Mouse (Mus musculus): ENCODE data around the gene Lingo3. TPM values are rescaled to one million over a fixed set of nuclear protein-coding genes. Genes with fewer than 3 reads are reported as not detected.

Gene Lingo3
- total and polyA plus RNA-seq, 2 experiments from 2014 or later = 28.0 to 70.3 TPM

GRCm38 (mm10) chr10:80845732-80846131 lies 1.9 kb upstream of the Lingo3 start:
- ATAC-seq = no peak
- Histone ChIP-seq H3K9me3 (ENCODE audit: low read length) (no peaks in the 10 kb centered on the region), H3K27me3 (ENCODE audit: insufficient read depth, low read length) (no peaks in the 10 kb centered on the region), H3K9ac (replicated peaks; ENCODE audit: low read length) (no peak overlapping the region), H3K27ac (no peak overlapping the region), H3K4me3 (ENCODE audit: low read length) (no peak overlapping the region), H3K36me3 (ENCODE audit: insufficient read depth, low read length) (no peaks in the 10 kb centered on the region), H3K4me2 (ENCODE audit: low read depth, low read length) (no peak overlapping the region), H3K4me1 (ENCODE audit: insufficient read depth, low read length) (no peaks in the 10 kb centered on the region; the same call in 1 of the 2 replicates)
- 77% methylated on average over 12 of the region's 12 CpGs for WGBS
- TF ChIP-seq CTCF (IDR thresholded peaks at IDR 0.05; ENCODE audit: low read depth) = no peak
- no peak for DNase-seq (ENCODE audit: low spot score)

- DNase-seq (ENCODE audit: low spot score) (no peak), ATAC-seq (no peak)
- H3K9ac ChIP-seq (replicated peaks; ENCODE audit: low read length) = no peak overlapping the region
- no peaks in the 10 kb centered on the region for H3K9me3 ChIP-seq (ENCODE audit: low read length)
- no peak overlapping the region for H3K4me2 ChIP-seq (ENCODE audit: low read depth, low read length)
- no peak overlapping the region for H3K4me3 ChIP-seq (ENCODE audit: low read length)
- no peaks in the 10 kb centered on the region for H3K36me3 ChIP-seq (ENCODE audit: insufficient read depth, low read length)
- WGBS = 48% methylated on average over 8 of the region's 8 CpGs
- H3K27me3 ChIP-seq (ENCODE audit: insufficient read depth, low read length) = no peaks in the 10 kb centered on the region
- TF ChIP-seq CTCF (IDR thresholded peaks at IDR 0.05; ENCODE audit: low read depth) = no peak
- H3K27ac ChIP-seq = no peak overlapping the region
- H3K4me1 ChIP-seq (ENCODE audit: insufficient read depth, low read length) = no peaks in the 10 kb centered on the region; the same call in 1 of the 2 replicates
These were observed 1.3 kb upstream of the Lingo3 start for GRCm38 (mm10) chr10:80845055-80845693.

DNA sequence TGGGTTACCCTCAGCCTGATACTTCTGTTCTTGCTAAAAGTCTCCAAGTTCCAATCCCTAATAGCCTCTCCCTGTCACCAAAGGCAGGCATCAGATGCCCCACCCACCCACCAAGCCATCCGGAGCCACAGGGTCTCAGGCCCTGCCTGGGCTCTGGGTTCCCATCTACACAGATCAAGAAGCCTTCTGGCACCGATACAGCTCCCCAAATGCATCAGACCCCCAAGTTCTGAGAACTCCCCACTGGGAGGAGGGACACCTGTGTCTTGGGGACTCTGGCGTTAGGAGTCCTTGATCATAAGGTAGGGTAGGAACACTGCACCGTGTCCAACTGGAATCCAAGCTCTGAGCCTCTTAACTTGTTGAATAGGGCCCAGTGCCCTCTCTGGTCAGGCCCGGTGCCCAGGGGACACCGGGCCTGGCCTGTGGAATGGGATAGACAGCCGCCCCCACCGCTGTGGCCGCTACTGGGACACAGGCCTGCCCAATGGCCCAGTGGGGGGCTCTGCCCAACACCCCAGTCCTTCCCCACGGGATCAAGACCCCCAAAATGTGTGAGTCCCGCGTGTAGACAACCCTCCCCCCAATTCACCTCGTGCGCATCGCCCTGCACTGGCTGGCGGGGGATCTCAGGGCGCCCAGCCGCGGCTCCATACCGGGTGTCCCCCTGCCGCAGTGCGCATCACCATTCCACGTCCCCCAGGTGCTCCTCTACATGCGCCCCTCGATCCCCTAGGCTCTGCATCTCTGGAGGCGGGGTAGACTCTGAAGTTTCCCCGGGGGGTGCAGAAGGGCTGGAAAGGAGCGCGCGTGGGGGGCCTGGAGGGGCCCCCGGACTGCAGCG lies 530 bp downstream of the Lingo3 start:
- DNase-seq (ENCODE audit: low spot score) (no peak), ATAC-seq (peak; percentile 34)
- Histone ChIP-seq H3K4me1 (ENCODE audit: insufficient read depth, low read length) (no peaks in the 10 kb centered on the region; the same call in 1 of the 2 replicates), H3K27me3 (ENCODE audit: insufficient read depth, low read length) (no peaks in the 10 kb centered on the region), H3K4me2 (ENCODE audit: low read depth, low read length) (peak overlapping the region; percentile 78), H3K9me3 (ENCODE audit: low read length) (no peaks in the 10 kb centered on the region), H3K27ac (peak overlapping the region; percentile 45; the same call in 1 of the 2 replicates), H3K4me3 (ENCODE audit: low read length) (peak overlapping the region; percentile 57), H3K36me3 (ENCODE audit: insufficient read depth, low read length) (no peaks in the 10 kb centered on the region), H3K9ac (replicated peaks; ENCODE audit: low read length) (peak overlapping the region; percentile 75)
- WGBS = 9% methylated on average over 32 of the region's 32 CpGs
- TF ChIP-seq CTCF (IDR thresholded peaks at IDR 0.05; ENCODE audit: low read depth) = no peak

DNA sequence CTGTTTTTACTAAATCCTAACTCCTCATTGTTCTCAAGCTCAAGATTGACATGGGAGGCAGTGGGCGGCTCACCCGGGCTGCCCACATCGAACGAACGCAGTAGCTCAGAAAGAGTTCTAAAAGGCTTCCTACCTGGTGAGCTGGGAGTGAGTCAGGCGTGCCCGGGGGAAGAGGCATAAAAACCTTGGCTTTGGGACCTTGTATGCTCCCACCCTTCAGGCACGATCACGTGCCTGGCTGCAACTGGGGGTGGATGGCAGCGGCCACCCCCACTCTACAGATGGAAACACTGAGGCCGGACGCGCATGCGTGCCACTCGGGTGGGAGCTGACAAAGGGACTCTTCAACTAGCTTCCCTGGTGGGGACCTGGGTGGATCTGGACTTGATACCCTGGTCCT lies 1.5 kb downstream of the Lingo3 start:
- Histone ChIP-seq H3K4me3 (ENCODE audit: low read length) (no peak overlapping the region), H3K4me1 (ENCODE audit: insufficient read depth, low read length) (no peaks in the 10 kb centered on the region; the same call in 1 of the 2 replicates), H3K27me3 (ENCODE audit: insufficient read depth, low read length) (no peaks in the 10 kb centered on the region), H3K9me3 (ENCODE audit: low read length) (no peaks in the 10 kb centered on the region), H3K36me3 (ENCODE audit: insufficient read depth, low read length) (no peaks in the 10 kb centered on the region), H3K9ac (replicated peaks; ENCODE audit: low read length) (no peak overlapping the region), H3K4me2 (ENCODE audit: low read depth, low read length) (peak overlapping the region; percentile 78), H3K27ac (no peak overlapping the region)
- no peak for DNase-seq (ENCODE audit: low spot score)
- no peak for TF ChIP-seq CTCF (IDR thresholded peaks at IDR 0.05; ENCODE audit: low read depth)
- WGBS = 80% methylated on average over 15 of the region's 15 CpGs
- ATAC-seq = no peak

DNA sequence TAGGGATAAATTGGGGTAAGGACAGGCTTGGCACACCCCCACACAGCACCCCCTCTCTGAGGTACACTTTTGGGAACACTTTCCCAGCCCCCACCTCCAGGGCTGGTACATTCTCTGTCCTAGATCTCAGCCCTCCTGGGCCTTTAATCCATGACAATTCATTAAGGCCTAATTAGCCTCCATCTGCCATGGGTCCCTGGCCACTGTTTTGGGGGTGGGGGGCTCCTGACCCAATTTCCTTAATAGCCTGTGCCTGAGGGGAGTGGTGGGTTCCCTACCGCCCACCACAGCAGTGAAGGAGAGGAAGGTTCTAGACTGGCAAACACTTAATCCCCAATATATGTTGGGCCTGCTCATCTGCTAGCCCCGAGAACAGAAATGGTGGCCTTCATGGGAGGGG lies 2.2 kb downstream of the Lingo3 start:
- TF ChIP-seq CTCF (IDR thresholded peaks at IDR 0.05; ENCODE audit: low read depth) = no peak
- no peaks in the 10 kb centered on the region; the same call in 1 of the 2 replicates for H3K4me1 ChIP-seq (ENCODE audit: insufficient read depth, low read length)
- H3K4me2 ChIP-seq (ENCODE audit: low read depth, low read length) = no peak overlapping the region
- H3K9ac ChIP-seq (replicated peaks; ENCODE audit: low read length) = no peak overlapping the region
- no peak overlapping the region for H3K27ac ChIP-seq
- H3K27me3 ChIP-seq (ENCODE audit: insufficient read depth, low read length) = no peaks in the 10 kb centered on the region
- peak; percentile 28 for DNase-seq (ENCODE audit: low spot score)
- no peak for ATAC-seq
- H3K9me3 ChIP-seq (ENCODE audit: low read length) = no peaks in the 10 kb centered on the region
- WGBS = 73% methylated on average over 2 of the region's 2 CpGs
- H3K4me3 ChIP-seq (ENCODE audit: low read length) = no peak overlapping the region
- H3K36me3 ChIP-seq (ENCODE audit: insufficient read depth, low read length) = no peaks in the 10 kb centered on the region

GRCm38 (mm10) chr10:80839848-80840247 lies 4.0 kb downstream of the Lingo3 start:
- H3K9ac ChIP-seq (replicated peaks; ENCODE audit: low read length) = no peak overlapping the region
- WGBS = 42% methylated on average over 6 of the region's 6 CpGs
- no peak for TF ChIP-seq CTCF (IDR thresholded peaks at IDR 0.05; ENCODE audit: low read depth)

More at GRCm38 (mm10) chr10:80839848-80840247, 4.0 kb downstream of the Lingo3 start:
- Histone ChIP-seq H3K27me3 (ENCODE audit: insufficient read depth, low read length) (no peaks in the 10 kb centered on the region), H3K4me1 (ENCODE audit: insufficient read depth, low read length) (no peaks in the 10 kb centered on the region; the same call in 1 of the 2 replicates), H3K9me3 (ENCODE audit: low read length) (no peaks in the 10 kb centered on the region), H3K4me3 (ENCODE audit: low read length) (no peak overlapping the region), H3K27ac (no peak overlapping the region), H3K4me2 (ENCODE audit: low read depth, low read length) (no peak overlapping the region), H3K36me3 (ENCODE audit: insufficient read depth, low read length) (no peaks in the 10 kb centered on the region)
- DNase-seq (ENCODE audit: low spot score) (no peak), ATAC-seq (no peak)

Measured in hindbrain, postnatal 0 days (tissue).